Mouse (Mus musculus) monocyte, adult 59 days (primary cell): ENCODE results near the gene Adgrg6. TPM values are rescaled to one million over a fixed set of nuclear protein-coding genes. Genes with fewer than 3 reads are reported as not detected.

Experiments used
- total RNA-seq, 2 experiments: library from RNA; stranded (reverse); gene quantifications; one replicate each; pipeline ENCODE4 v1.2.4; 2023

Adgrg6 gene
- total RNA-seq = 1 to 10 TPM; 6.8 to 9.0 TPM

GRCm38 (mm10) chr10:14544941-14545717 lies at the start of gene Adgrg6:
Gene Adgrg6 (minus strand): TSS chr10:14545659.

Other genes starting within 250 kb of the Adgrg6 start
- gene Vta1, start 159.9 kb upstream of the Adgrg6 start, total RNA-seq = 10 to 100 TPM; 45.7 to 65.4 TPM
- not detected for gene Nmbr, start 159.9 kb upstream of the Adgrg6 start, total RNA-seq
- gene Gje1, start 172.6 kb upstream of the Adgrg6 start, total RNA-seq = not detected